Mouse (Mus musculus) heart, embryonic 14.5 days (tissue): ENCODE results near the gene Bloc1s6. TPM values are rescaled to one million over a fixed set of nuclear protein-coding genes. Genes with fewer than 3 reads are reported as not detected.

Source experiments
- ATAC-seq: fragments of 200-750 bp; cut with Nextera tagmentation; 2 replicates; pipeline ENCODE4 v1.8.0; 2017; ENCODE audit warnings: low read depth, moderate TSS enrichment; ENCODE audit not compliant: insufficient number of reproducible peaks, insufficient read depth, low FRiP score
- H3K27ac ChIP-seq, 2 experiments: fragments of 200-500 bp in 1 of 2; fragments of 300-500 bp in 1 of 2; sonication (generic) in 1 of 2; replicated peaks in 1 of 2; 2 replicates each; pipeline ENCODE4 v1.5.1; 2012 to 2014; ENCODE audit warnings: low read depth in 2 of 2, low read length in 2 of 2, control low read depth in 1 of 2, mild to moderate bottlenecking in 1 of 2, mixed read lengths in 1 of 2; ENCODE audit not compliant: control insufficient read depth in 1 of 2, insufficient read depth in 1 of 2
- H3K27me3 ChIP-seq: fragments of 300-500 bp; sonication (generic); 2 replicates; pipeline ENCODE4 v1.6.1; 2014; ENCODE audit warnings: mild to moderate bottlenecking, low read length, control low read depth; ENCODE audit not compliant: control insufficient read depth, insufficient read depth
- H3K36me3 ChIP-seq: fragments of 300-500 bp; sonication (generic); 2 replicates; pipeline ENCODE4 v1.6.1; 2014; ENCODE audit warnings: mild to moderate bottlenecking, control low read depth, low read length, mixed read lengths; ENCODE audit not compliant: control insufficient read depth, insufficient read depth
- H3K4me1 ChIP-seq, 2 experiments: fragments of 200-500 bp in 1 of 2; fragments of 300-500 bp in 1 of 2; sonication (generic) in 1 of 2; 2 replicates each; pipeline ENCODE4 v1.6.1; 2012 to 2014; ENCODE audit warnings: low read length in 2 of 2, control low read depth in 1 of 2, mixed read lengths in 1 of 2; ENCODE audit not compliant: control insufficient read depth in 2 of 2, insufficient read depth in 2 of 2
- H3K4me2 ChIP-seq: fragments of 300-500 bp; sonication (generic); 2 replicates; pipeline ENCODE4 v1.6.1; 2014; ENCODE audit warnings: mild to moderate bottlenecking, low read length
- H3K4me3 ChIP-seq, 2 experiments: fragments of 200-500 bp in 1 of 2; fragments of 300-500 bp in 1 of 2; sonication (generic) in 1 of 2; 2 replicates each; pipeline ENCODE4 v1.5.1; 2012 to 2014; ENCODE audit warnings: low read length in 2 of 2, mild to moderate bottlenecking in 2 of 2, control low read depth in 1 of 2, low read depth in 1 of 2, moderate library complexity in 1 of 2; ENCODE audit not compliant: control insufficient read depth in 1 of 2, insufficient read depth in 1 of 2
- H3K9ac ChIP-seq: fragments of 300-500 bp; sonication (generic); 2 replicates; pipeline ENCODE4 v1.6.1; 2014; ENCODE audit warnings: mild to moderate bottlenecking, low read length
- H3K9me3 ChIP-seq: fragments of 300-500 bp; sonication (generic); 2 replicates; pipeline ENCODE4 v1.6.1; 2016; ENCODE audit warnings: low read length, control low read depth; ENCODE audit not compliant: control insufficient read depth
- WGBS: fragments of 180-500 bp; shearing (Covaris S2); extraction: QIAGEN DNeasy Blood & Tissue Kit; methylation state at CpG from one replicate; pipeline ENCODE4 v1.1.7; 2014; 5-methylcytosine and 5-hydroxymethylcytosine counted together
- polyA plus RNA-seq: library from polyadenylated mRNA; unstranded; fragments of >200 nt; fragmentation: Nextera tagmentation; extraction: Ambion mirVana; gene quantifications from 2 replicates; pipeline ENCODE4 v1.2.1, GENCODE M21; 2014

Gene Bloc1s6
- polyA plus RNA-seq, 1 experiment from 2014 or later = 31.3 TPM

DNA sequence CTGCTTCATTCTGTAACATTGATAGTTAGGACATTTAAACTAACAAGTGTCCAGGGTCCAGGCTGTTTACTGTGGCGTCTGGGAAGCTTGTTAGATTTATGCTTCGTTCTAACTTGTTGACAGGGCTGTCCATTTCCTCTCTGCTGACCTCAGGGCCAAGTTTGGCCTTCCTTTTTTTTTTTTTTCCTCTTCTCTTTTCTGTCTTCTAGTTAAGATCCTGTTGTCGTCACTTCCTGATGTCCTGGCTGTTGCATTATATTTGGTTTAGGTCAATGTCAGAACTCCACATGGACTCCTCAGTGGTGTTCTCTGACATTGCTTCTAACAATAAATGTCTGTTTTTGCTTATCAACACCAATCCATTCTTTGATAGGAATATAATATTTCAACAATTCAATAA, 42.1 kb downstream of the Bloc1s6 start:
- ATAC-seq = no peak
- no peaks in the 10 kb centered on the region for H3K27me3 ChIP-seq
- no peaks in the 10 kb centered on the region for H3K9me3 ChIP-seq
- WGBS = 39% methylated on average over 3 of the region's 3 CpGs
- H3K9ac ChIP-seq = no peak overlapping the region
- peaks cover 0 to 2% of the 10 kb centered on the region in 2 experiments; a peak in 1 of 4 replicates for H3K4me1 ChIP-seq
- H3K36me3 ChIP-seq = no peaks in the 10 kb centered on the region
- no peak overlapping the region for H3K27ac ChIP-seq
- no peak overlapping the region for H3K4me3 ChIP-seq
- H3K4me2 ChIP-seq = no peak overlapping the region

DNA sequence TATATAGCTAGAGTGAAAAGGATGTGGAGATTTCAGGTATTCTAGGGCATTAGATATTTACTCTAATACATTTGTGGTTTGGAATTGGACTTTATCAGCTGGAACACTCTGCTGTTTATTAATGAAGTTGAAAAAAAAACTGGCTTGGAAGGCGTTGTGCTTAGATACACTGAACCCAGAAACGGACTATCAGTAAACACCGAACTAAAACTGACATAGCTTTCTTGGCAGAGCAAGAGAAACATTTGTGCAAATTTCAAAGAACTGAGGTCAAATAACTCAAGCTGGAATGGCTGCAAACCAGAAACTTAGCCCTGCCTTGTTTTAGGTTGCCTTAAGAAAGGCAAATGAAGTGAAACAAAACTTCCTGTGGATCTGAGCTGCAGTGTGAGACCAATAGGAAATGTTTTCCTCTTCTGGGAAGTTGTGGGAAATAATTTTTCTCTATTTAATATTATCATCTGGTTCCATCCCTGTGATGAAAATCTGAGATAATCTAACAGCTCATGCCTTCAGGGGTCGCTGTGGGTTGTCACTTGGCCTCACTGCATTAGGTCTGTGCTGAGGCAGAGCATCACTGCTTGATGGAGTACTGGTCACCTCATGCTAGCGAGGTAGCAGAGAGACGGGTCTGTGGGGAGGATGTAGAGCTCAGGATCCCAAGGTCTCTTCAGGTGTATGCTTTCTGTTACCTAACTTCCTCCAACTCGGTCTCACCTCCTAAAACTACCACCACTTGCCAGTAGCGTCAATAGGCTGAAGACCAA, 43.5 kb downstream of the Bloc1s6 start:
- no peaks in the 10 kb centered on the region for H3K27me3 ChIP-seq
- ATAC-seq = no peak
- 64% methylated on average over 8 of the region's 8 CpGs for WGBS
- no peak overlapping the region for H3K4me2 ChIP-seq
- H3K4me1 ChIP-seq = peaks cover 0 to 2% of the 10 kb centered on the region in 2 experiments; a peak in 1 of 4 replicates
- no peak overlapping the region for H3K4me3 ChIP-seq
- H3K36me3 ChIP-seq = no peaks in the 10 kb centered on the region
- no peak overlapping the region for H3K27ac ChIP-seq
- no peaks in the 10 kb centered on the region for H3K9me3 ChIP-seq
- no peak overlapping the region for H3K9ac ChIP-seq

DNA sequence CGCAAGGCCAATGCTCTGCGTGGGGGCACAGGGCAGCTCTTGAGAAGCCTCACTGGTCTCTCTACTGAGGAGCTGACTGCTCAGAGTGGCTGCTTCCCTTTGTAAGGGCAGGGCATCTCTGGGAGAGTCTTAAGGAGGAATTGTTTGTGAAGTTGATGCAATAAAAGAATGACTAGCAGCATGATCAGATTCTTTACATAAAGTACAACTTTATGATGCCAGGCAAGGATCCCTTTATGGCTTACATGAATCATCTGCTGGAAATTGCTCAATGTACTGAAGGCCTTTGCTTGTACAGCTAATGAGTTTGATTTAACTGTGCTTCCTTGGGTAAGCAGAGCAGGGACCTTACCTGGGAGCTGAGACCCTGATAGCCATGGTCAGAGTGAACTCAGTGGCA, 45.4 kb downstream of the Bloc1s6 start:
- 74% methylated on average over 2 of the region's 2 CpGs for WGBS
- H3K27me3 ChIP-seq = no peaks in the 10 kb centered on the region
- no peak overlapping the region for H3K9ac ChIP-seq
- H3K4me2 ChIP-seq = no peak overlapping the region
- H3K27ac ChIP-seq = no peak overlapping the region
- no peak for ATAC-seq
- H3K4me1 ChIP-seq = peaks cover 0 to 2% of the 10 kb centered on the region in 2 experiments; a peak in 1 of 4 replicates
- no peaks in the 10 kb centered on the region for H3K36me3 ChIP-seq
- H3K9me3 ChIP-seq = no peaks in the 10 kb centered on the region
- H3K4me3 ChIP-seq = no peak overlapping the region

DNA sequence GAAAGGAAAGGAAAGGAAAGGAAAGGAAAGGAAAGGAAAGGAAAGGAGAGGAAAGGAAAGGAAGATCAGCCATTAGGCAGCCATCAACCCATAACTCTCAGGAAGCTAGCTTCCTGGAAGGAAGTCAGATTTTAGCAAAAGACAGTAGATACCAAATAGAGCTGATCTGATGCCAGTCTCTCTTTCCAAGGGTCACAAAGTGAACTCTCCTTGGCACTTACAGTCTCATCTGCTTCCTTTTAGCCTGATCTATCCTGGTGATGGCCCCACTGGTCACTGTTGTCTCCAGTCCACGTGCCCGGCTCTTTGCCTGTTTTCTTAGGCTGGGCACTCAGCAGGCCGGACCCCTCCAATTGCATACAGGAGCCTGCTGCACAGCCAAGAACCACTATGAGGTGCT, 46.4 kb downstream of the Bloc1s6 start:
- Histone ChIP-seq H3K9ac (no peak overlapping the region), H3K4me3 (no peak overlapping the region), H3K36me3 (no peaks in the 10 kb centered on the region), H3K27me3 (no peaks in the 10 kb centered on the region), H3K9me3 (no peaks in the 10 kb centered on the region), H3K4me1 (peaks cover 0 to 2% of the 10 kb centered on the region in 2 experiments; a peak in 1 of 4 replicates), H3K4me2 (no peak overlapping the region), H3K27ac (no peak overlapping the region)
- ATAC-seq = no peak
- 87% methylated on average over 3 of the region's 3 CpGs for WGBS

DNA sequence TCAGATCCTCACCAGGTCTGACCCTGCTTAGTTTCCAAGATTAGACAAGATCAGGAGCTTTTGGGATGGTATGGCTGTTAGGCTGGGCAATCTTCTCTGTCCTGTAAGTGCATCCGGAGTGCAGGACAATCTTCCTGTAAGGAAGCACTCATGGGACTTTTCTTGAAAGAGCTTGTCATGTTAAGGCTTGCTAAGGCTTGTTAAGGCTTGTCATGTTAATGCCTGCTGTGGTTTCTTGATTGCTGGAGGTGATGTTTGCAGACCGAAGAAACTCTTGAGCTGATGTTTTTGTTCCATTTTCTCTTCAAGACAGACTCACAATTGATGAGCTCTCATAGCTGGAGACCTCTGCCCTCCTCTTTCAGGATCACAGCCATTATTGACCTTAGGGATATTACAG, 47.9 kb downstream of the Bloc1s6 start:
- Histone ChIP-seq H3K9ac (no peak overlapping the region), H3K27ac (no peak overlapping the region), H3K27me3 (no peaks in the 10 kb centered on the region), H3K9me3 (no peaks in the 10 kb centered on the region), H3K36me3 (no peaks in the 10 kb centered on the region), H3K4me1 (no peaks in the 10 kb centered on the region), H3K4me2 (no peak overlapping the region), H3K4me3 (no peak overlapping the region)
- ATAC-seq = no peak
- 81% methylated on average over 2 of the region's 2 CpGs for WGBS

DNA sequence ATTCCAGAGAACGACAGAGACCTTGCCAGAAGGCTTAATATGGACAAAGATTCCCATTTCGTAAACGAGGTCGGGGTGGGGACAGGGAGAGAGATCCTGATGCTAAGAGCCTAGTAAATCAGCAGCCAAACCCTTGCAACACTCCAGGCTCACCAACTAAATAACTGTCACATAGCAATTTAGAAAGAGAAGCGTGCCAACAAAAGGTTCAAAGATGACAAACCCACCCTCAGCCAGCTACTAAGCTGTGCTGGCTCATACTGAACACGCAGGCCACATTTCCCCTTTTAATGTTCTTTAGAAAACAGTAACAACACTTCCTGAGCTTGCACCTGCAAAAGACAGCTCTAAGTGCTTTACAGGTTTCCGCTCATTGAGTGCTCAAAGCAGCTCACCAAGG, 51.0 kb downstream of the Bloc1s6 start:
- H3K27me3 ChIP-seq = no peaks in the 10 kb centered on the region
- no peaks in the 10 kb centered on the region for H3K9me3 ChIP-seq
- no peak overlapping the region for H3K4me3 ChIP-seq
- ATAC-seq = no peak
- no peaks in the 10 kb centered on the region for H3K36me3 ChIP-seq
- H3K4me1 ChIP-seq = no peaks in the 10 kb centered on the region
- H3K4me2 ChIP-seq = no peak overlapping the region
- H3K9ac ChIP-seq = no peak overlapping the region
- H3K27ac ChIP-seq = no peak overlapping the region
- 84% methylated on average over 7 of the region's 7 CpGs for WGBS

DNA sequence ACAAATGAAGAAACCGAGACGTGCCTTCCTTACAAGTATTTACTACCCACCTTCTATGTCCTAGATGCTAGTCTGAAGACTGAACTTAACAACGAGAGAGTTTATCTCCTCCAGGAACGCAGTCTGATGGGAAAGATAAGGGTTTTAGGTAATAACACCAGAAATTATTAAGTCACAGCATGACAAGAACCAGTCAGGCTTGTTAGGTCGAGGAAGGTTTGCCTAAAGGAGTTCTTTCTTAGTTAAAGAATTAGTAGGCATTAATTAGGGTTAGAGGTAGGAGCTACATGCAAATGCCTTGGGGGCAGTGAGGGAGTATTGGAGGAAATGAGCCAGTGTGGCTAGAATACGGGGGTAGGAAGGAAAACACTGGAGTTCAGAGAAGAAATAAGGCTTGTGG, 51.4 kb downstream of the Bloc1s6 start:
- no peak for ATAC-seq
- WGBS = 68% methylated on average over 6 of the region's 6 CpGs

More for the DNA sequence above, 51.4 kb downstream of the Bloc1s6 start:
- Histone ChIP-seq H3K36me3 (no peaks in the 10 kb centered on the region), H3K9me3 (no peaks in the 10 kb centered on the region), H3K4me1 (no peaks in the 10 kb centered on the region), H3K27ac (no peak overlapping the region), H3K4me3 (no peak overlapping the region), H3K9ac (no peak overlapping the region), H3K27me3 (no peaks in the 10 kb centered on the region), H3K4me2 (no peak overlapping the region)
